In the genomic region with DNA sequence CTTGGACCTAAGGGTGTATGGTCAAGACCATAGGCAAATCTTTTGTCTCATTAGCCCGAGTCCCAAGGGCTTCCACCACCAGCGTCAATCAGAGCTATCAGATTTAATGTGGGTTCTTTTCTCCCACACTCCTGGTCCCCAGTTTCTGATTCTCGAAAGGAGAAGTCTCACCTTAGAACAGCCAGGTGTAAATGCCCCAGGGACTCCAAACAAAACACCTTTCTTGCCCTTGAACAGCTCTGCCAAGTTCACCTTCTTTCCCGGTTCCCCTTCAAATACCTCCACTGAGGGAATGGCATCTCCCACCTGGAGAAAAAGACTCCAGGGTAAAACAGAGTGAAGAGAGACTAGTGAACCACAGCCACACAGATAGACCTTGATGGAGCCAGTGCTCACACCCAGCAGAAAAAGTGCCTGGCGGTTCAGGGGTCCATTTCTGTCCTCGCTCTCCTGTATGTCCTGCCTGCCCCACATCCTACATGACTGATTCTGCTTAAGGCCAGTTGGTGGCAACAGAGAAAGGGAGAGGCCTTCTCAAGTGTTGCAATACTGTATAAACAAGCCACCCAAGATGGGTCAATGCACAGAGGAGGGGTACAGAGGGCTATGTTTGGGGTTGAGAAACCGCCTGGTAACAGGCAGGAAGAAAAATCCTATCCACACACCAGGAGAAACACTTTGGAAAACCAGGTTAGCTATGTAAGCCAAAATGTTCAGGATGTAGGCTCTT, we compare ENCODE assay signal across 8 mouse cellular contexts. TPM values are rescaled to one million over a fixed set of nuclear protein-coding genes. Genes with fewer than 3 reads are reported as not detected.
A peak's percentile ranks its signal among the peaks of the same experiment; 100 is the strongest.
DNase-seq lines count a peak whose midpoint lies in the region; ATAC-seq and TF ChIP-seq lines count a peak whose summit lies in the region.

No protein-coding gene starts in this region.

- H3K4me1 ChIP-seq in heart, embryonic 11.5 days (ENCODE audit: control insufficient read depth, insufficient read depth, low read length), result peaks cover 16% of the 10 kb centered on the region
- H3K4me1 ChIP-seq in embryonic facial prominence, embryonic 11.5 days (ENCODE audit: control insufficient read depth, insufficient read depth, low read length), result peaks cover 5% of the 10 kb centered on the region
- peaks cover 4% of the 10 kb centered on the region; the same call in 1 of the 2 replicates for H3K4me1 ChIP-seq in intestine, postnatal 0 days (replicated peaks; ENCODE audit: control insufficient read depth, insufficient read depth, low read length)
- H3K4me1 ChIP-seq in midbrain, embryonic 12.5 days, result peaks cover 28% of the 10 kb centered on the region

- peaks cover 28% of the 10 kb centered on the region for H3K36me3 ChIP-seq in heart, embryonic 11.5 days (ENCODE audit: control insufficient read depth, insufficient read depth, low read length)
- peaks cover 9% of the 10 kb centered on the region for H3K36me3 ChIP-seq in embryonic facial prominence, embryonic 11.5 days (replicated peaks; ENCODE audit: control insufficient read depth, insufficient read depth, low read depth, low read length)
- H3K36me3 ChIP-seq in intestine, postnatal 0 days (ENCODE audit: control insufficient read depth, insufficient read depth), result peaks cover 47% of the 10 kb centered on the region
- peaks cover 43% of the 10 kb centered on the region for H3K36me3 ChIP-seq in midbrain, embryonic 12.5 days

- no peak for DNase-seq in heart, postnatal 4 days
- DNase-seq in embryonic facial prominence, embryonic 11.5 days (ENCODE audit: low spot score), result no peak
- no peak for DNase-seq in MN1 (ENCODE audit: low spot score)
- DNase-seq in thymus, postnatal 36 days, result no peak
- no peak for DNase-seq in right cerebral cortex, postnatal 25 days

- WGBS in heart, embryonic 11.5 days (ENCODE audit: insufficient replicate concordance), result 84% methylated on average over 7 of the region's 7 CpGs
- WGBS in embryonic facial prominence, embryonic 11.5 days, result 86% methylated on average over 7 of the region's 7 CpGs
- 74% methylated on average over 7 of the region's 7 CpGs for WGBS in intestine, postnatal 0 days
- 88% methylated on average over 7 of the region's 7 CpGs for WGBS in midbrain, embryonic 12.5 days

- peak overlapping the region; percentile 93 for H3K4me2 ChIP-seq in heart, embryonic 11.5 days
- peak overlapping the region; percentile 82 for H3K4me2 ChIP-seq in embryonic facial prominence, embryonic 11.5 days (ENCODE audit: low read depth, low read length)
- H3K4me2 ChIP-seq in intestine, postnatal 0 days (replicated peaks; ENCODE audit: low read depth), result peak overlapping the region; percentile 68
- peak overlapping the region; percentile 88 for H3K4me2 ChIP-seq in midbrain, embryonic 12.5 days (replicated peaks)

- H3K4me3 ChIP-seq in heart, embryonic 11.5 days (ENCODE audit: low read depth, low read length), result peak overlapping the region; percentile 72; the same call in 1 of the 2 replicates
- H3K4me3 ChIP-seq in embryonic facial prominence, embryonic 11.5 days (ENCODE audit: low read depth, low read length), result no peak overlapping the region
- peak overlapping the region; percentile 64 for H3K4me3 ChIP-seq in intestine, postnatal 0 days (ENCODE audit: low read depth, low read length)
- peak overlapping the region; percentile 60 for H3K4me3 ChIP-seq in midbrain, embryonic 12.5 days

- peak overlapping the region; percentile 2; the same call in 1 of the 2 replicates for H3K27ac ChIP-seq in heart, embryonic 11.5 days (ENCODE audit: low read depth, low read length)
- no peak overlapping the region for H3K27ac ChIP-seq in embryonic facial prominence, embryonic 11.5 days (replicated peaks; ENCODE audit: low read depth, low read length)
- no peak overlapping the region for H3K27ac ChIP-seq in intestine, postnatal 0 days (ENCODE audit: low read depth, low read length)
- no peak overlapping the region for H3K27ac ChIP-seq in midbrain, embryonic 12.5 days (replicated peaks)

- no peak for ATAC-seq in heart, embryonic 11.5 days (replicated peaks; ENCODE audit: insufficient number of reproducible peaks, low FRiP score, low TSS enrichment)
- no peak for ATAC-seq in embryonic facial prominence, embryonic 11.5 days (replicated peaks; ENCODE audit: insufficient number of reproducible peaks, low FRiP score, low TSS enrichment, low read depth)
- ATAC-seq in intestine, postnatal 0 days, result no peak
- no peak for ATAC-seq in midbrain, embryonic 12.5 days (ENCODE audit: low FRiP score, low read depth)

- no peaks in the 10 kb centered on the region for H3K9me3 ChIP-seq in heart, embryonic 11.5 days (replicated peaks; ENCODE audit: control insufficient read depth, low read length)
- no peaks in the 10 kb centered on the region for H3K9me3 ChIP-seq in embryonic facial prominence, embryonic 11.5 days (replicated peaks; ENCODE audit: control insufficient read depth, low read length)
- no peaks in the 10 kb centered on the region for H3K9me3 ChIP-seq in intestine, postnatal 0 days (ENCODE audit: control insufficient read depth)
- H3K9me3 ChIP-seq in midbrain, embryonic 12.5 days, result no peaks in the 10 kb centered on the region

- no peak overlapping the region for H3K9ac ChIP-seq in heart, embryonic 11.5 days (ENCODE audit: low read depth, low read length)
- no peak overlapping the region for H3K9ac ChIP-seq in embryonic facial prominence, embryonic 11.5 days (replicated peaks; ENCODE audit: low read length)
- peak overlapping the region; percentile 68 for H3K9ac ChIP-seq in intestine, postnatal 0 days (ENCODE audit: low read depth, low read length)
- peak overlapping the region; percentile 28; the same call in 1 of the 2 replicates for H3K9ac ChIP-seq in midbrain, embryonic 12.5 days (replicated peaks)

- H3K27me3 ChIP-seq in heart, embryonic 11.5 days (ENCODE audit: control insufficient read depth, insufficient read depth, low read length), result no peaks in the 10 kb centered on the region
- no peaks in the 10 kb centered on the region for H3K27me3 ChIP-seq in embryonic facial prominence, embryonic 11.5 days (ENCODE audit: control insufficient read depth, insufficient read depth, low read length)
- H3K27me3 ChIP-seq in intestine, postnatal 0 days (replicated peaks; ENCODE audit: control insufficient read depth, insufficient read depth, low read length), result no peaks in the 10 kb centered on the region
- no peaks in the 10 kb centered on the region for H3K27me3 ChIP-seq in midbrain, embryonic 12.5 days

- peak; percentile 39 for TF ChIP-seq CTCF in intestine, postnatal 0 days (IDR thresholded peaks at IDR 0.05; ENCODE audit: low read depth)

RNA-seq across cellular contexts. Expression of a gene that starts 1.5 kb away (rescaled TPM):
- polyA plus RNA-seq in heart, embryonic 11.5 days (2014; fragmentation: Nextera tagmentation; extraction: Ambion mirVana), result 91.5 and 97.8 TPM in 2 replicates
- total RNA-seq in heart, postnatal 4 days (2021), result 10 to 100 TPM; 34.4 to 35.5 TPM
- 159 and 166 TPM in 2 replicates for polyA plus RNA-seq in embryonic facial prominence, embryonic 11.5 days (2014; fragmentation: Nextera tagmentation; extraction: Ambion mirVana)
- 52.0 and 54.4 TPM in 2 replicates for polyA plus RNA-seq in intestine, postnatal 0 days (2015; fragmentation: Nextera tagmentation; extraction: Ambion mirVana)
- 129 and 139 TPM in 2 replicates for polyA plus RNA-seq in midbrain, embryonic 12.5 days (2016; fragmentation: Nextera tagmentation; extraction: Ambion mirVana)

RNA-seq across cellular contexts. Expression of a gene that starts 1.9 kb away (rescaled TPM):
- polyA plus RNA-seq in heart, embryonic 11.5 days (2014; fragmentation: Nextera tagmentation; extraction: Ambion mirVana), result 143 and 150 TPM in 2 replicates
- 100 to 1,000 TPM; 309 to 336 TPM for total RNA-seq in heart, postnatal 4 days (2021)
- 110 and 128 TPM in 2 replicates for polyA plus RNA-seq in embryonic facial prominence, embryonic 11.5 days (2014; fragmentation: Nextera tagmentation; extraction: Ambion mirVana)
- polyA plus RNA-seq in intestine, postnatal 0 days (2015; fragmentation: Nextera tagmentation; extraction: Ambion mirVana), result 910 and 912 TPM in 2 replicates
- polyA plus RNA-seq in midbrain, embryonic 12.5 days (2016; fragmentation: Nextera tagmentation; extraction: Ambion mirVana), result 172 and 191 TPM in 2 replicates

RNA-seq across cellular contexts. Expression of a gene that starts 13.6 kb away (rescaled TPM):
- 9.0 and 10.5 TPM in 2 replicates for polyA plus RNA-seq in heart, embryonic 11.5 days (2014; fragmentation: Nextera tagmentation; extraction: Ambion mirVana)
- 100 to 1,000 TPM; 111 to 119 TPM for total RNA-seq in heart, postnatal 4 days (2021)
- 2.7 and 3.3 TPM in 2 replicates for polyA plus RNA-seq in embryonic facial prominence, embryonic 11.5 days (2014; fragmentation: Nextera tagmentation; extraction: Ambion mirVana)
- polyA plus RNA-seq in intestine, postnatal 0 days (2015; fragmentation: Nextera tagmentation; extraction: Ambion mirVana), result 63.6 TPM in 2 replicates
- 13.9 and 14.3 TPM in 2 replicates for polyA plus RNA-seq in midbrain, embryonic 12.5 days (2016; fragmentation: Nextera tagmentation; extraction: Ambion mirVana)

RNA-seq across cellular contexts. Expression of a gene that starts 17.2 kb away (rescaled TPM):
- 1.9 and 3.9 TPM in 2 replicates for polyA plus RNA-seq in heart, embryonic 11.5 days (2014; fragmentation: Nextera tagmentation; extraction: Ambion mirVana)
- not detected for total RNA-seq in heart, postnatal 4 days (2021)
- polyA plus RNA-seq in embryonic facial prominence, embryonic 11.5 days (2014; fragmentation: Nextera tagmentation; extraction: Ambion mirVana), result 1.0 and 1.9 TPM in 2 replicates
- polyA plus RNA-seq in intestine, postnatal 0 days (2015; fragmentation: Nextera tagmentation; extraction: Ambion mirVana), result 0.65 and 0.76 TPM in 2 replicates
- 0.68 and 0.97 TPM in 2 replicates for polyA plus RNA-seq in midbrain, embryonic 12.5 days (2016; fragmentation: Nextera tagmentation; extraction: Ambion mirVana)

RNA-seq across cellular contexts. Expression of a gene that starts 26.3 kb away (rescaled TPM):
- polyA plus RNA-seq in heart, embryonic 11.5 days (2014; fragmentation: Nextera tagmentation; extraction: Ambion mirVana), result 0.17 and 0.46 TPM in 2 replicates
- total RNA-seq in heart, postnatal 4 days (2021), result under 1 TPM in 1 of 2 experiments, not detected in 1; 0.56 TPM
- 0.26 and 0.32 TPM in 2 replicates for polyA plus RNA-seq in embryonic facial prominence, embryonic 11.5 days (2014; fragmentation: Nextera tagmentation; extraction: Ambion mirVana)
- 0.21 and 0.38 TPM in 2 replicates for polyA plus RNA-seq in intestine, postnatal 0 days (2015; fragmentation: Nextera tagmentation; extraction: Ambion mirVana)
- 0.19 and 0.52 TPM in 2 replicates for polyA plus RNA-seq in midbrain, embryonic 12.5 days (2016; fragmentation: Nextera tagmentation; extraction: Ambion mirVana)

Comparison
In these comparisons a context has a peak if more than half of its experiments do, and no peak if none do; other contexts are left out.
1. H3K9ac ChIP-seq: peak in intestine, postnatal 0 days (single experiment) and midbrain, embryonic 12.5 days (single experiment); none in heart, embryonic 11.5 days (single experiment) and embryonic facial prominence, embryonic 11.5 days (single experiment).
2. Peak in every context shown above with its lines, with median percentiles within 50 percentile points of each other: H3K4me2 ChIP-seq.